Mouse (Mus musculus) kidney, embryonic 14.5 days (tissue): ENCODE measurements at regions not wholly inside any gene's neighbourhood (a gene's known extent, or its start where the extent isn't known, plus 50 kb on each side); places are given as distances from the start of the nearest gene placed in this dataset.

Experiments
- ATAC-seq: fragments of 200-750 bp; cut with Nextera tagmentation; 2 replicates; pipeline ENCODE4 v1.8.0; 2017; ENCODE audit warnings: moderate number of reproducible peaks, mild to moderate bottlenecking, moderate TSS enrichment, moderate library complexity; ENCODE audit not compliant: low FRiP score, low TSS enrichment
- H3K27ac ChIP-seq: fragments of 300-500 bp; sonication (generic); 2 replicates; pipeline ENCODE4 v1.5.1; 2014; ENCODE audit warnings: low read depth, mild to moderate bottlenecking, low read length, moderate library complexity, mixed read lengths
- H3K27me3 ChIP-seq: fragments of 300-500 bp; sonication (generic); 2 replicates; pipeline ENCODE4 v1.6.1; 2014; ENCODE audit warnings: mild to moderate bottlenecking, low read length; ENCODE audit not compliant: control insufficient read depth, insufficient read depth
- H3K36me3 ChIP-seq: fragments of 300-500 bp; sonication (generic); 2 replicates; pipeline ENCODE4 v1.6.1; 2014; ENCODE audit warnings: low read length, mixed read lengths; ENCODE audit not compliant: control insufficient read depth, insufficient read depth
- H3K4me1 ChIP-seq: fragments of 300-500 bp; sonication (generic); 2 replicates; pipeline ENCODE4 v1.6.1; 2014; ENCODE audit warnings: low read length, mixed read lengths; ENCODE audit not compliant: control insufficient read depth, insufficient read depth
- H3K4me2 ChIP-seq: fragments of 300-500 bp; sonication (generic); replicated peaks from 2 replicates; pipeline ENCODE4 v1.6.1; 2014; ENCODE audit warnings: low read depth, mild to moderate bottlenecking, low read length
- H3K4me3 ChIP-seq: fragments of 300-500 bp; sonication (generic); 2 replicates; pipeline ENCODE4 v1.5.1; 2014; ENCODE audit warnings: mild to moderate bottlenecking, low read length
- H3K9ac ChIP-seq: fragments of 300-500 bp; sonication (generic); 2 replicates; pipeline ENCODE4 v1.6.1; 2014; ENCODE audit warnings: low read depth, mild to moderate bottlenecking, low read length, moderate library complexity
- H3K9me3 ChIP-seq: fragments of 300-500 bp; sonication (generic); 2 replicates; pipeline ENCODE4 v1.6.1; 2016; ENCODE audit warnings: low read length; ENCODE audit not compliant: control insufficient read depth
- WGBS: fragments of 180-500 bp; shearing (Covaris S2); extraction: QIAGEN DNeasy Blood & Tissue Kit; methylation state at CpG from one replicate; pipeline ENCODE4 v1.1.7; 2014; 5-methylcytosine and 5-hydroxymethylcytosine counted together

GRCm38 (mm10) chr10:44976815-44977214, 90.2 kb upstream of the Prep start:
- Histone ChIP-seq H3K9me3 (no peaks in the 10 kb centered on the region; the same call in 1 of the 2 replicates), H3K27me3 (no peaks in the 10 kb centered on the region), H3K4me2 (no peak overlapping the region), H3K9ac (no peak overlapping the region), H3K36me3 (no peaks in the 10 kb centered on the region), H3K4me1 (no peaks in the 10 kb centered on the region), H3K4me3 (no peak overlapping the region), H3K27ac (no peak overlapping the region)
- WGBS = 94% methylated on average over 2 of the region's 2 CpGs
- no peak for ATAC-seq

- Histone ChIP-seq H3K4me1 (no peaks in the 10 kb centered on the region), H3K4me3 (no peak overlapping the region), H3K27me3 (no peaks in the 10 kb centered on the region), H3K36me3 (no peaks in the 10 kb centered on the region), H3K4me2 (no peak overlapping the region), H3K9ac (no peak overlapping the region), H3K27ac (no peak overlapping the region), H3K9me3 (no peaks in the 10 kb centered on the region)
- 73% methylated on average over 2 of the region's 2 CpGs for WGBS
- no peak for ATAC-seq
Measured at GRCm38 (mm10) chr10:44971911-44972310, 95.1 kb upstream of the Prep start.

- H3K4me3 ChIP-seq = no peak overlapping the region
- no peaks in the 10 kb centered on the region for H3K9me3 ChIP-seq
- no peaks in the 10 kb centered on the region for H3K27me3 ChIP-seq
- no peaks in the 10 kb centered on the region for H3K36me3 ChIP-seq
- no peak overlapping the region for H3K9ac ChIP-seq
- ATAC-seq = no peak
- no peak overlapping the region for H3K27ac ChIP-seq
- no peaks in the 10 kb centered on the region for H3K4me1 ChIP-seq
- WGBS = 87% methylated on average over 3 of the region's 3 CpGs
- no peak overlapping the region for H3K4me2 ChIP-seq
Measured at GRCm38 (mm10) chr10:44959968-44960367, 107.0 kb upstream of the Prep start.

GRCm38 (mm10) chr10:44945205-44945725, 121.7 kb upstream of the Prep start:
- H3K4me2 ChIP-seq = no peak overlapping the region
- no peaks in the 10 kb centered on the region for H3K36me3 ChIP-seq
- H3K4me3 ChIP-seq = no peak overlapping the region
- no peaks in the 10 kb centered on the region for H3K9me3 ChIP-seq
- H3K27ac ChIP-seq = no peak overlapping the region
- no peaks in the 10 kb centered on the region for H3K27me3 ChIP-seq
- no peak overlapping the region for H3K9ac ChIP-seq
- WGBS = 55% methylated on average over 1 of the region's 1 CpGs
- no peak for ATAC-seq
- H3K4me1 ChIP-seq = no peaks in the 10 kb centered on the region

GRCm38 (mm10) chr10:44939403-44939802, 127.6 kb upstream of the Prep start:
- no peak for ATAC-seq
- H3K4me1 ChIP-seq = no peaks in the 10 kb centered on the region

GRCm38 (mm10) chr10:44936976-44937500, 130.0 kb upstream of the Prep start:
- H3K9ac ChIP-seq = no peak overlapping the region
- H3K4me3 ChIP-seq = no peak overlapping the region
- H3K27ac ChIP-seq = no peak overlapping the region
- H3K27me3 ChIP-seq = no peaks in the 10 kb centered on the region
- WGBS = 80% methylated on average over 5 of the region's 5 CpGs
- no peaks in the 10 kb centered on the region for H3K4me1 ChIP-seq
- no peak for ATAC-seq
- no peak overlapping the region for H3K4me2 ChIP-seq
- H3K36me3 ChIP-seq = no peaks in the 10 kb centered on the region
- no peaks in the 10 kb centered on the region for H3K9me3 ChIP-seq

More at GRCm38 (mm10) chr10:44939403-44939802, 127.6 kb upstream of the Prep start:
- H3K36me3 ChIP-seq = no peaks in the 10 kb centered on the region
- no peak overlapping the region for H3K27ac ChIP-seq
- no peak overlapping the region for H3K4me3 ChIP-seq
- WGBS = 70% methylated on average over 1 of the region's 1 CpGs
- H3K27me3 ChIP-seq = no peaks in the 10 kb centered on the region
- H3K9me3 ChIP-seq = no peaks in the 10 kb centered on the region
- H3K4me2 ChIP-seq = no peak overlapping the region
- H3K9ac ChIP-seq = no peak overlapping the region

- Histone ChIP-seq H3K27me3 (no peaks in the 10 kb centered on the region), H3K9me3 (no peaks in the 10 kb centered on the region), H3K4me2 (no peak overlapping the region), H3K36me3 (no peaks in the 10 kb centered on the region), H3K4me3 (no peak overlapping the region), H3K4me1 (no peaks in the 10 kb centered on the region), H3K27ac (no peak overlapping the region), H3K9ac (no peak overlapping the region)
- whole genome bisulfite sequencing = 90% methylated on average over 2 of the region's 2 CpGs
- ATAC-seq = no peak
Measured at GRCm38 (mm10) chr10:44930796-44931195, 136.2 kb upstream of the Prep start.

GRCm38 (mm10) chr10:44913751-44914388, 153.1 kb upstream of the Prep start:
- Histone ChIP-seq H3K9ac (no peak overlapping the region), H3K4me3 (no peak overlapping the region), H3K27me3 (no peaks in the 10 kb centered on the region), H3K36me3 (no peaks in the 10 kb centered on the region), H3K4me1 (no peaks in the 10 kb centered on the region), H3K4me2 (no peak overlapping the region), H3K9me3 (no peaks in the 10 kb centered on the region), H3K27ac (no peak overlapping the region)
- ATAC-seq = no peak
- WGBS = 75% methylated on average over 8 of the region's 8 CpGs

GRCm38 (mm10) chr10:44904520-44904919, 162.5 kb upstream of the Prep start:
- H3K4me2 ChIP-seq = no peak overlapping the region
- H3K36me3 ChIP-seq = no peaks in the 10 kb centered on the region
- no peak overlapping the region for H3K4me3 ChIP-seq
- no peak for ATAC-seq
- WGBS = 97% methylated on average over 4 of the region's 4 CpGs
- no peak overlapping the region for H3K27ac ChIP-seq
- no peaks in the 10 kb centered on the region for H3K9me3 ChIP-seq
- no peak overlapping the region for H3K9ac ChIP-seq
- no peaks in the 10 kb centered on the region for H3K27me3 ChIP-seq
- no peaks in the 10 kb centered on the region for H3K4me1 ChIP-seq
